Mouse (Mus musculus): ENCODE measurements at regions not wholly inside any gene's neighbourhood (a gene's known extent, or its start where the extent isn't known, plus 50 kb on each side); places are given as distances from the start of the nearest gene placed in this dataset.

DNA sequence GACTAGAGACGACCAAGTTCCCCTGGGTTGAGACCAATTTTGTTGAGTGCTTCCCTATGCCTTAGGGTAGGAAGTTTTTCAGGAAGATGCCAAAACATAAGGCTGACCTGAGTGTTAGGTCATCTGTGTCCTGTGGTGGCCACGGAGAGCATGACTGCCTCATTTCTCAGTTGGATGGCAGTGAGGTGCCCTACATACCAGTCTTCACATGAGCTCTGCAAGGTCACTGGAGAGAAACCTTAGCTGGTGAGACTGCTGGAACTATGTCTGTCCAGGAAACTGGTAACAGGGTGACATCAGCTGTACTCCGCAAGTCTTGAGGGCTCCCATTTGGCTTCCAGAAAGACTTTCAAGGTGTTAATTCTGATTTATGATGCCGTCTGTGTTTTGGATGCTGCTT lies 167.9 kb upstream of the Tent5a start:
- Histone ChIP-seq H3K4me1 (replicated peaks; ENCODE audit: control insufficient read depth, insufficient read depth, low read length) (peaks cover 5% of the 10 kb centered on the region), H3K4me3 (replicated peaks; ENCODE audit: low read length) (no peak overlapping the region), H3K9ac (replicated peaks; ENCODE audit: low read depth, low read length) (no peak overlapping the region), H3K9me3 (ENCODE audit: control insufficient read depth, low read length) (no peaks in the 10 kb centered on the region), H3K27ac (ENCODE audit: low read length) (no peak overlapping the region), H3K36me3 (ENCODE audit: control insufficient read depth, insufficient read depth) (no peaks in the 10 kb centered on the region), H3K27me3 (replicated peaks; ENCODE audit: control insufficient read depth, insufficient read depth, low read length) (no peaks in the 10 kb centered on the region), H3K4me2 (ENCODE audit: low read length) (no peak overlapping the region)
- ATAC-seq, result no peak
- 88% methylated on average over 4 of the region's 4 CpGs for WGBS

DNA sequence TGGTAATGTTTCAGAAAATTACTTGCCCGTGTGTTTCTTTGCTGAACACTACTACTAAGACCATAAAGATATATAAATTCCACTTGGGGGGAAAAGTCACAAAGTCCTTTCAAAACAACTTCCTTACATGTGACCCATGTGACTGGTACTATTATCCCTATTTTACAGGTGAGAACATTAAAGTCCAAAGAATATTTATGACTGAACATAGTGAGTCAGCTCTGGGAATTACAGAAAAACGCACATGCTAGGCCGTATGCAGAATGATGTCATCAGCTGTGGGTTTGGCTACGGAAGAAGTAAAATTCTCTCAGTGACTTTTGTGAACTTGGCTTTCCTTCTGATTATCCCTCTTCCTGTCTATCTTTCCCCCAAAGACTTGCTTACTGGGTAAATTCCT lies 166.6 kb upstream of the Tent5a start:
- Histone ChIP-seq H3K4me2 (ENCODE audit: low read length) (no peak overlapping the region), H3K9me3 (ENCODE audit: control insufficient read depth, low read length) (no peaks in the 10 kb centered on the region), H3K36me3 (ENCODE audit: control insufficient read depth, insufficient read depth) (no peaks in the 10 kb centered on the region), H3K27ac (ENCODE audit: low read length) (no peak overlapping the region), H3K4me3 (replicated peaks; ENCODE audit: low read length) (no peak overlapping the region), H3K4me1 (replicated peaks; ENCODE audit: control insufficient read depth, insufficient read depth, low read length) (peaks cover 5% of the 10 kb centered on the region), H3K9ac (replicated peaks; ENCODE audit: low read depth, low read length) (no peak overlapping the region), H3K27me3 (replicated peaks; ENCODE audit: control insufficient read depth, insufficient read depth, low read length) (no peaks in the 10 kb centered on the region)
- 96% methylated on average over 4 of the region's 4 CpGs for WGBS
- no peak for ATAC-seq

- 88% methylated on average over 3 of the region's 3 CpGs for WGBS
- Histone ChIP-seq H3K4me2 (ENCODE audit: low read length) (no peak overlapping the region), H3K36me3 (ENCODE audit: control insufficient read depth, insufficient read depth) (no peaks in the 10 kb centered on the region), H3K4me3 (replicated peaks; ENCODE audit: low read length) (no peak overlapping the region), H3K4me1 (replicated peaks; ENCODE audit: control insufficient read depth, insufficient read depth, low read length) (peaks cover 5% of the 10 kb centered on the region; the same call in 1 of the 2 replicates), H3K9ac (replicated peaks; ENCODE audit: low read depth, low read length) (no peak overlapping the region), H3K27me3 (replicated peaks; ENCODE audit: control insufficient read depth, insufficient read depth, low read length) (no peaks in the 10 kb centered on the region), H3K27ac (ENCODE audit: low read length) (no peak overlapping the region), H3K9me3 (ENCODE audit: control insufficient read depth, low read length) (no peaks in the 10 kb centered on the region)
- no peak for ATAC-seq
Measured at GRCm38 (mm10) chr9:85490367-85490766, 163.2 kb upstream of the Tent5a start.

- no peak overlapping the region for H3K9ac ChIP-seq (replicated peaks; ENCODE audit: low read depth, low read length)
- H3K4me3 ChIP-seq (replicated peaks; ENCODE audit: low read length), result no peak overlapping the region
- H3K36me3 ChIP-seq (ENCODE audit: control insufficient read depth, insufficient read depth), result no peaks in the 10 kb centered on the region
- 18% methylated on average over 2 of the region's 2 CpGs for WGBS
- ATAC-seq, result no peak
- no peak overlapping the region for H3K27ac ChIP-seq (ENCODE audit: low read length)
- no peaks in the 10 kb centered on the region for H3K9me3 ChIP-seq (ENCODE audit: control insufficient read depth, low read length)
- no peaks in the 10 kb centered on the region for H3K27me3 ChIP-seq (replicated peaks; ENCODE audit: control insufficient read depth, insufficient read depth, low read length)
- H3K4me1 ChIP-seq (replicated peaks; ENCODE audit: control insufficient read depth, insufficient read depth, low read length), result peaks cover 5% of the 10 kb centered on the region; the same call in 1 of the 2 replicates
- no peak overlapping the region for H3K4me2 ChIP-seq (ENCODE audit: low read length)
Measured at GRCm38 (mm10) chr9:85487915-85488314, 160.8 kb upstream of the Tent5a start.

DNA sequence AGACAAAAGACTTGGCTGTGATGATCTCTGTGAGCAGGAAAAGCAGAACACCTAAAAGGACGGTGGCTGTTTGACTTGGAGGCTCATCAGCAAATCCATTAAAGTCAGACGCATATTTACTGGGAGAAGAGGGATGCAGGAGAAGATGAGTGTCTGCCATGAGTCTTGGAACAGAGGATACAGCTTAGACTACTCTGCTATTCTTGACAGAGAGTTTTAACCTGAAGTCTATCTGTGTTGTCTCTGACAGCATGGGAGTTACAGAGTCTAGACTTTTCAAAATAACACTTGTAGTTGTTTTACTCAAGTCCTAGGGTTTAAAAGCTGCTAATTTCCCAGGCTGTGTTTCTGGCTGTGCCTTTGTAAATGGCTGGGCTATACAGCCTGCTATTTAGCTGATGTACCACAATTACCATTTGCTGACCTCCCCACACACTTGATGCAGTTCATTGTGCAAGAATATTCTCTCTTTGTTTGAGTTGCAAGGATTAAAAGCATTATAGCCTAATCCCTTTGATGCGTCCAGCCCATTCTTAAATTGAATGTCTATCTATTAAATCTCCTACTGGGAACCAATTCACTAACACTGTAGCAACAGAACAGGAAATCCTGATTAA lies 160.0 kb upstream of the Tent5a start:
- H3K27me3 ChIP-seq (replicated peaks; ENCODE audit: control insufficient read depth, insufficient read depth, low read length), result no peaks in the 10 kb centered on the region
- ATAC-seq, result no peak
- WGBS, result 6% methylated on average over 3 of the region's 3 CpGs

GRCm38 (mm10) chr9:85485749-85486148 lies 158.6 kb upstream of the Tent5a start:
- H3K36me3 ChIP-seq (ENCODE audit: control insufficient read depth, insufficient read depth), result no peaks in the 10 kb centered on the region
- 65% methylated on average over 1 of the region's 1 CpGs for WGBS
- H3K27me3 ChIP-seq (replicated peaks; ENCODE audit: control insufficient read depth, insufficient read depth, low read length), result no peaks in the 10 kb centered on the region
- no peaks in the 10 kb centered on the region for H3K9me3 ChIP-seq (ENCODE audit: control insufficient read depth, low read length)
- no peak overlapping the region for H3K27ac ChIP-seq (ENCODE audit: low read length)
- no peak overlapping the region for H3K9ac ChIP-seq (replicated peaks; ENCODE audit: low read depth, low read length)
- no peak overlapping the region for H3K4me2 ChIP-seq (ENCODE audit: low read length)
- peaks cover 5% of the 10 kb centered on the region; the same call in 1 of the 2 replicates for H3K4me1 ChIP-seq (replicated peaks; ENCODE audit: control insufficient read depth, insufficient read depth, low read length)
- no peak overlapping the region for H3K4me3 ChIP-seq (replicated peaks; ENCODE audit: low read length)
- no peak for ATAC-seq

More for the DNA sequence above, 160.0 kb upstream of the Tent5a start:
- Histone ChIP-seq H3K9me3 (ENCODE audit: control insufficient read depth, low read length) (no peaks in the 10 kb centered on the region), H3K4me3 (replicated peaks; ENCODE audit: low read length) (no peak overlapping the region), H3K4me2 (ENCODE audit: low read length) (no peak overlapping the region), H3K9ac (replicated peaks; ENCODE audit: low read depth, low read length) (no peak overlapping the region), H3K27ac (ENCODE audit: low read length) (no peak overlapping the region), H3K4me1 (replicated peaks; ENCODE audit: control insufficient read depth, insufficient read depth, low read length) (peaks cover 5% of the 10 kb centered on the region; the same call in 1 of the 2 replicates), H3K36me3 (ENCODE audit: control insufficient read depth, insufficient read depth) (no peaks in the 10 kb centered on the region)

GRCm38 (mm10) chr9:85483248-85483647 lies 156.1 kb upstream of the Tent5a start:
- Histone ChIP-seq H3K4me2 (ENCODE audit: low read length) (no peak overlapping the region), H3K27ac (ENCODE audit: low read length) (no peak overlapping the region), H3K36me3 (ENCODE audit: control insufficient read depth, insufficient read depth) (no peaks in the 10 kb centered on the region), H3K27me3 (replicated peaks; ENCODE audit: control insufficient read depth, insufficient read depth, low read length) (no peaks in the 10 kb centered on the region), H3K4me3 (replicated peaks; ENCODE audit: low read length) (no peak overlapping the region), H3K9me3 (ENCODE audit: control insufficient read depth, low read length) (no peaks in the 10 kb centered on the region), H3K9ac (replicated peaks; ENCODE audit: low read depth, low read length) (no peak overlapping the region), H3K4me1 (replicated peaks; ENCODE audit: control insufficient read depth, insufficient read depth, low read length) (peaks cover 5% of the 10 kb centered on the region; the same call in 1 of the 2 replicates)
- 95% methylated on average over 4 of the region's 4 CpGs for WGBS
- ATAC-seq, result no peak

GRCm38 (mm10) chr9:85480566-85480965 lies 153.4 kb upstream of the Tent5a start:
- Histone ChIP-seq H3K36me3 (ENCODE audit: control insufficient read depth, insufficient read depth) (no peaks in the 10 kb centered on the region), H3K27me3 (replicated peaks; ENCODE audit: control insufficient read depth, insufficient read depth, low read length) (no peaks in the 10 kb centered on the region), H3K4me1 (replicated peaks; ENCODE audit: control insufficient read depth, insufficient read depth, low read length) (no peaks in the 10 kb centered on the region), H3K27ac (ENCODE audit: low read length) (no peak overlapping the region), H3K4me3 (replicated peaks; ENCODE audit: low read length) (no peak overlapping the region), H3K9me3 (ENCODE audit: control insufficient read depth, low read length) (no peaks in the 10 kb centered on the region), H3K4me2 (ENCODE audit: low read length) (no peak overlapping the region), H3K9ac (replicated peaks; ENCODE audit: low read depth, low read length) (no peak overlapping the region)
- ATAC-seq, result no peak
- WGBS, result 77% methylated on average over 2 of the region's 2 CpGs

DNA sequence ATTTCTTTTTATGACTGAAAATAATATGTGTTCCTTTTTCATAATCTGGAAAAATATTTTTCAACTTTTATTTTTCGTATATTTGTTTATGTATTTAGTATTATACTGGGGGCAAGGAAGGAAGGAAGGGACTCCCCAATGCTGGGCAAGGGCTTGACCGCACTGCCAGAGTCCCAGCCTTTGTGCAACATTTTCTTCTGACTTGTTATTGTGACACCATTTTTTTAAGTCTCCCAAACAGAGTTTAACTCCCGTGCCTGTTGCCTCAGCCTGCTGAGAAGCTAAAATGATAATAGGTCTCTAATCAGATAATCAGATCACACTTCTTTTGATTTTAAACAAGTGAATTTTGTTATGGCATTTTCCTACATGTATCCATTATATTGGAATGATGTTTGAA lies 148.1 kb upstream of the Tent5a start:
- Histone ChIP-seq H3K9me3 (ENCODE audit: control insufficient read depth, low read length) (no peaks in the 10 kb centered on the region), H3K27me3 (replicated peaks; ENCODE audit: control insufficient read depth, insufficient read depth, low read length) (no peaks in the 10 kb centered on the region), H3K9ac (replicated peaks; ENCODE audit: low read depth, low read length) (no peak overlapping the region), H3K4me3 (replicated peaks; ENCODE audit: low read length) (no peak overlapping the region), H3K4me1 (replicated peaks; ENCODE audit: control insufficient read depth, insufficient read depth, low read length) (no peaks in the 10 kb centered on the region), H3K27ac (ENCODE audit: low read length) (no peak overlapping the region), H3K4me2 (ENCODE audit: low read length) (no peak overlapping the region), H3K36me3 (ENCODE audit: control insufficient read depth, insufficient read depth) (no peaks in the 10 kb centered on the region)
- WGBS, result 54% methylated on average over 3 of the region's 3 CpGs
- ATAC-seq, result no peak
